8 mouse cellular contexts compared by ENCODE assay signal in the genomic region with DNA sequence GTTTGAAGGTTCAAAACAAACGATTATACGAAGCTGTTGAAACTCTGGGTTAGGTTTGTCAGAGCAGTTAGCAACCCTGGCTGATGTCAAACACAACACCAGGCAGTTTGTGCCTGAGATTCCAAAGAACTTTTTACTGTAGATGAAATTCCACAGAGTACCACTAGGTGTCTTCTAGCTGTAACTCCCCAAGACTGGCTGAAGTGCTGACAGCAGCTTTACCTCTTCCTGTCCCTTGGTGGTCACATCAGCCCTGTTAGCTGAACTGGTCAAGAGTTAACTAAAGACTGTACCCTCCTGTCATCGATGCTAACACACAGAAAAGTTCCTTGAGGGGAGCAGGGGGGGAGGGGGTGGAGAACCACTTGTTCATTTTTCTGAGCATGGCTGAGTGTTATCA. TPM values are rescaled to one million over a fixed set of nuclear protein-coding genes. Genes with fewer than 3 reads are reported as not detected.
DNase-seq lines count a peak whose midpoint lies in the region; ATAC-seq and TF ChIP-seq lines count a peak whose summit lies in the region.

No protein-coding gene starts in this region.

- H3K36me3 ChIP-seq in intestine, embryonic 16.5 days (ENCODE audit: control insufficient read depth, insufficient read depth, low read length): no peaks in the 10 kb centered on the region
- H3K36me3 ChIP-seq in intestine, embryonic 15.5 days: no peaks in the 10 kb centered on the region
- no peaks in the 10 kb centered on the region for H3K36me3 ChIP-seq in ES-E14 (ENCODE audit: control insufficient read depth, insufficient read depth, low read length, poor library complexity, severe bottlenecking)

- TF ChIP-seq POLR2A in cortical plate, adult 2 months (IDR thresholded peaks at IDR 0.05; ENCODE audit: extremely low read depth, insufficient read depth, low read length): no peak

- WGBS in intestine, embryonic 16.5 days: 36% methylated on average over 3 of the region's 3 CpGs
- 26% methylated on average over 3 of the region's 3 CpGs for WGBS in intestine, embryonic 15.5 days

- no peak overlapping the region for H3K4me2 ChIP-seq in intestine, embryonic 16.5 days (ENCODE audit: low read depth, low read length)
- H3K4me2 ChIP-seq in intestine, embryonic 15.5 days (replicated peaks): no peak overlapping the region

- TF ChIP-seq CTCF in cortical plate, adult 2 months (IDR thresholded peaks at IDR 0.05; ENCODE audit: extremely low read depth, insufficient read depth, low read length): peak; percentile 54

- H3K27ac ChIP-seq in intestine, embryonic 16.5 days (ENCODE audit: low read length): no peak overlapping the region
- no peak overlapping the region for H3K27ac ChIP-seq in intestine, embryonic 15.5 days
- H3K27ac ChIP-seq in ES-E14 (ENCODE audit: insufficient read depth, low read depth, low read length, poor library complexity, severe bottlenecking): no peak overlapping the region
- no peak overlapping the region for H3K27ac ChIP-seq in cortical plate, adult 2 months (ENCODE audit: insufficient read depth, low read length)

- in situ Hi-C loops in ES-E14 (cut with MboI; ENCODE audit: low sequenced_read_pairs in 2 of 2, unreplicated experiment in 2 of 2): no loop called here

- no peaks in the 10 kb centered on the region for H3K4me1 ChIP-seq in intestine, embryonic 16.5 days (ENCODE audit: control insufficient read depth, insufficient read depth, low read length)
- H3K4me1 ChIP-seq in intestine, embryonic 15.5 days (replicated peaks): no peaks in the 10 kb centered on the region
- no peaks in the 10 kb centered on the region for H3K4me1 ChIP-seq in ES-E14 (ENCODE audit: control insufficient read depth in 2 of 2, insufficient read depth in 2 of 2, low read length in 2 of 2, poor library complexity in 1 of 2)
- no peaks in the 10 kb centered on the region for H3K4me1 ChIP-seq in cortical plate, adult 2 months (ENCODE audit: control insufficient read depth, insufficient read depth, low read length)

- ATAC-seq in intestine, embryonic 16.5 days: 0 out of 2 replicates have a peak, but pooled peaks have one; percentile 48
- ATAC-seq in intestine, embryonic 15.5 days: no peak

- no peak overlapping the region for H3K9ac ChIP-seq in intestine, embryonic 16.5 days (ENCODE audit: low read depth, low read length)
- no peak overlapping the region for H3K9ac ChIP-seq in intestine, embryonic 15.5 days
- H3K9ac ChIP-seq in ES-E14 (ENCODE audit: insufficient read depth, low read depth, low read length, poor library complexity, severe bottlenecking): no peak overlapping the region

- no peaks in the 10 kb centered on the region for H3K9me3 ChIP-seq in intestine, embryonic 16.5 days (ENCODE audit: control insufficient read depth, low read length)
- no peaks in the 10 kb centered on the region for H3K9me3 ChIP-seq in intestine, embryonic 15.5 days
- H3K9me3 ChIP-seq in ES-E14 (ENCODE audit: control insufficient read depth, insufficient read depth, low read depth, low read length): no peaks in the 10 kb centered on the region

- no peak overlapping the region for H3K4me3 ChIP-seq in intestine, embryonic 16.5 days (ENCODE audit: low read length)
- no peak overlapping the region for H3K4me3 ChIP-seq in intestine, embryonic 15.5 days (replicated peaks)
- H3K4me3 ChIP-seq in ES-E14 (ENCODE audit: insufficient read depth in 1 of 2, low read depth in 1 of 2, low read length in 2 of 2, poor library complexity in 1 of 2, severe bottlenecking in 1 of 2): no peak overlapping the region
- H3K4me3 ChIP-seq in cortical plate, adult 2 months (ENCODE audit: insufficient read depth, low read length): no peak overlapping the region

- intact Hi-C loops in gastrocnemius, postnatal 36 days (cut with DNase I): no loop called here

- DNase-seq in ES-E14 (ENCODE audit: low read depth, low spot score): peak; percentile 42
- DNase-seq in lung, postnatal 36 days: peak; percentile 4
- DNase-seq in right cerebral cortex, postnatal 14 days: no peak
- DNase-seq in gastrocnemius, postnatal 36 days: no peak
- DNase-seq in urinary bladder, postnatal 10 days (ENCODE audit: low spot score): no peak

- no peaks in the 10 kb centered on the region for H3K27me3 ChIP-seq in intestine, embryonic 16.5 days (replicated peaks; ENCODE audit: control insufficient read depth, insufficient read depth, low read length)
- no peaks in the 10 kb centered on the region for H3K27me3 ChIP-seq in intestine, embryonic 15.5 days (replicated peaks)

TF ChIP-seq in ES-E14, 5 proteins besides CTCF, POLR2A, EP300 and RAD21:
- TF ChIP-seq CHD2 (IDR thresholded peaks at IDR 0.05; ENCODE audit: low read depth, low read length) (no peak), MAFK (IDR thresholded peaks at IDR 0.05; ENCODE audit: insufficient read depth, low read depth, low read length) (peak; percentile 61; the same call in 1 of the 2 replicates)

RNA-seq across cellular contexts. Expression of gene Far2, which starts 46.0 kb away (rescaled TPM):
- polyA plus RNA-seq in intestine, embryonic 16.5 days (2015; fragmentation: Nextera tagmentation; extraction: Ambion mirVana): 7.8 and 8.4 TPM in 2 replicates
- 5.0 and 6.1 TPM in 2 replicates for polyA plus RNA-seq in intestine, embryonic 15.5 days (2015; fragmentation: Nextera tagmentation; extraction: Ambion mirVana)
- total RNA-seq in ES-E14 (2012; rRNA removed): 1.0 and 1.5 TPM in 2 replicates
- 17.2 and 17.7 TPM in 2 replicates for polyA plus RNA-seq in cortical plate, adult 2 months (2012; rRNA removed)
- not detected for total RNA-seq in gastrocnemius, postnatal 36 days (2021)

Comparison
In these comparisons a context has a peak if more than half of its experiments do, and no peak if none do; other contexts are left out.
1. DNase-seq: peak in ES-E14 (single experiment) and lung, postnatal 36 days (single experiment); none in right cerebral cortex, postnatal 14 days (single experiment), gastrocnemius, postnatal 36 days (0 of 2) and urinary bladder, postnatal 10 days (single experiment).